Mouse (Mus musculus) left cerebral cortex, postnatal 10 days (tissue): Measurements from ENCODE around the gene Rexo1. TPM values are rescaled to one million over a fixed set of nuclear protein-coding genes. Genes with fewer than 3 reads are reported as not detected.
A peak's percentile ranks its signal among the peaks of the same experiment; 100 is the strongest.

Experiments
- DNase-seq, 2 experiments: peaks; one replicate each; pipeline ENCODE4 v3.0.0; 2021 to 2022; ENCODE audit warnings: low spot score in 2 of 2, mixed read lengths in 1 of 2; ENCODE audit errors: extremely low spot score in 1 of 2
- intact Hi-C: fragments of 180-260 bp; cut with DNase I; formaldehyde crosslinking; loops from one replicate; pipeline ENCODE4 v1.15.1; 2025
- total RNA-seq, 2 experiments: library from RNA; stranded (reverse); gene quantifications; 2 replicates each; pipeline ENCODE4 v1.2.3; 2021

Rexo1 gene
- total RNA-seq, 2 experiments from 2014 or later = 49.5 to 49.6 TPM

- peak in 1 of 2 experiments; percentile 56 for DNase-seq
- intact Hi-C loops = no loop called here
These were observed 25.3 kb upstream of the Rexo1 start for GRCm38 (mm10) chr10:80586407-80587304.

- intact Hi-C loops = no loop called here
- peak in 1 of 2 experiments; percentile 20 for DNase-seq
These were observed 24.2 kb upstream of the Rexo1 start for GRCm38 (mm10) chr10:80585581-80585980.

GRCm38 (mm10) chr10:80584642-80585552 is 23.5 kb upstream of the Rexo1 start:
- intact Hi-C loops = loop anchor here (5.0 kb wide), 1 partner anchor 102 kb away; no protein-coding TSS in a partner anchor
- peak in 1 of 2 experiments; percentile 56 for DNase-seq

- intact Hi-C loops = loop anchor here (5.0 kb wide), 1 partner anchor 103 kb away; no protein-coding TSS in a partner anchor
- peak in 1 of 2 experiments; percentile 68 for DNase-seq
These were observed 22.7 kb upstream of the Rexo1 start for GRCm38 (mm10) chr10:80584045-80584488.

GRCm38 (mm10) chr10:80583047-80583446 is 21.7 kb upstream of the Rexo1 start:
- intact Hi-C loops = loop anchor here (5.0 kb wide), 1 partner anchor 104 kb away; no protein-coding TSS in a partner anchor

GRCm38 (mm10) chr10:80578911-80579310 is 17.6 kb upstream of the Rexo1 start:
- peak in 1 of 2 experiments; percentile 76 for DNase-seq
- intact Hi-C loops = loop anchor here (5.0 kb wide), 1 partner anchor 98 kb away; the partner anchor contains the start of gene Mknk2

More at GRCm38 (mm10) chr10:80583047-80583446, 21.7 kb upstream of the Rexo1 start:
- no peak for DNase-seq

- intact Hi-C loops = loop anchor here (5.0 kb wide), 1 partner anchor 99 kb away; the partner anchor contains the start of gene Mknk2
- peak in 1 of 2 experiments; percentile 88 for DNase-seq
These were observed 16.9 kb upstream of the Rexo1 start for GRCm38 (mm10) chr10:80578131-80578750.

- intact Hi-C loops = loop anchor here (5.0 kb wide), 1 partner anchor 100 kb away; the partner anchor contains the start of gene Mknk2
- DNase-seq = peak; percentile 94 to 99
These were observed 16.1 kb upstream of the Rexo1 start, which contains the start of gene Klf16 for GRCm38 (mm10) chr10:80577195-80578130. Klf16 (minus strand) TSS chr10:80577321.

GRCm38 (mm10) chr10:80576351-80577194 is 15.2 kb upstream of the Rexo1 start:
- peak in 1 of 2 experiments; percentile 84 for DNase-seq
- intact Hi-C loops = loop anchor here (5.0 kb wide), 1 partner anchor 101 kb away; the partner anchor contains the start of gene Mknk2

GRCm38 (mm10) chr10:80575925-80576324 is 14.6 kb upstream of the Rexo1 start:
- DNase-seq = no peak
- intact Hi-C loops = loop anchor here (5.0 kb wide), 1 partner anchor 101 kb away; the partner anchor contains the start of gene Mknk2

- peak in 1 of 2 experiments; percentile 26 for DNase-seq
- intact Hi-C loops = loop anchor here (5.0 kb wide), 1 partner anchor 102 kb away; the partner anchor contains the start of gene Mknk2
These were observed 13.5 kb upstream of the Rexo1 start for GRCm38 (mm10) chr10:80574896-80575295.

GRCm38 (mm10) chr10:80573944-80574343 is 12.6 kb upstream of the Rexo1 start:
- intact Hi-C loops = no loop called here
- peak; percentile 53 to 57 for DNase-seq

GRCm38 (mm10) chr10:80572477-80572876 is 11.1 kb upstream of the Rexo1 start:
- DNase-seq = no peak
- intact Hi-C loops = no loop called here

- DNase-seq = peak in 1 of 2 experiments; percentile 69
These were observed 9.8 kb upstream of the Rexo1 start for GRCm38 (mm10) chr10:80570871-80571836.

GRCm38 (mm10) chr10:80570419-80570818 is 9.1 kb upstream of the Rexo1 start:
- DNase-seq = no peak
- intact Hi-C loops = no loop called here

More at GRCm38 (mm10) chr10:80570871-80571836, 9.8 kb upstream of the Rexo1 start:
- intact Hi-C loops = no loop called here
